Mouse (Mus musculus): ENCODE measurements around the gene Tbc1d22a. TPM values are rescaled to one million over a fixed set of nuclear protein-coding genes. Genes with fewer than 3 reads are reported as not detected.

Tbc1d22a gene
- polyA plus RNA-seq, 1 experiment, result 54.8 TPM

DNA sequence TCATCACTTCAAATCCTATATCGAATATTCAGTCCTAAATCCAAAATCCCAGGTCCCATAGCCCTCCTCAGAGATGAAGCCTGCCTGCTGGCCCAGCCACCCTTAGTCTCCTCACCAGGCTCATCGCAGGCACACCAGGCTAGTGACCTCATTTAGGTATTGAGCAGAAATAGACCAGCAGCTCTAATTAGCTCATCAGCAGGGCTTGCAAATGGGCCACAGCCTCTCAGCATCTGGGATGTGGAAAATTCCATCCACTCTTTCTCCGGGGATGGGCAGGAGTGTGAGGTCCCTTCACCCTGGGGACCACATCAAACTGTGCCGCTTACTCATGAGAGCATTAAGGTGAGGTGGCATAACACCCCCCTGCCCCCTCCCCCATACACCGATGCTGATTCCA lies 15.2 kb upstream of the Tbc1d22a start:
- TF ChIP-seq CTCF (IDR thresholded peaks at IDR 0.05; ENCODE audit: extremely low read depth, insufficient read length, insufficient replicate concordance, low read depth, low read length), result no peak
- no peak for TF ChIP-seq POLR2A (IDR thresholded peaks at IDR 0.05; ENCODE audit: low read depth, low read length)
- Histone ChIP-seq H3K4me1 (ENCODE audit: control insufficient read depth, insufficient read depth, insufficient read length, low read length) (peaks cover 11% of the 10 kb centered on the region), H3K27me3 (ENCODE audit: control insufficient read depth, insufficient read depth, low read length) (no peaks in the 10 kb centered on the region), H3K4me3 (ENCODE audit: low read depth, low read length) (no peak overlapping the region), H3K36me3 (ENCODE audit: control insufficient read depth, insufficient read depth, low read length) (no peaks in the 10 kb centered on the region), H3K27ac (ENCODE audit: insufficient read depth, low read depth, low read length) (no peak overlapping the region)
- WGBS, result 84% methylated on average over 5 of the region's 5 CpGs

DNA sequence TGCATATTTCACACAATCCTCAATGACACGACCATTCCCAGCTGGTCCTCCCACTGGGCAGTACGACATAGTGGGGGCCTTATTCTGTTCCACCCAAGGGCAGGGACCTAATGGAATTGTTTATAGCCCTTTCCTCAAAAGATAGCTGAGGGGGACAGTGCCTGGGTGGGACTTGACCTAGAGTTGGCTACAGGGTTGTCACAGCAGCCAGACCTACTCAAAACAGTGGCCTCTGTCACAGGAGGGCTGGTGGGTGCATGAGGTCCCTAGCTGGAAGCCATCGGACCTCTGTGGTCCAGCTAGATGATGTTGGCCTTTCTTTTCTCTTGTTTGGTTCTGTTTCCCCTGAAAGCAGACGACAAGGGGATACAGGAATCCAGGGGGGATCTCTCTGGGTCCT lies 14.8 kb upstream of the Tbc1d22a start:
- H3K4me1 ChIP-seq (ENCODE audit: control insufficient read depth, insufficient read depth, insufficient read length, low read length), result peaks cover 15% of the 10 kb centered on the region
- no peak overlapping the region for H3K27ac ChIP-seq (ENCODE audit: insufficient read depth, low read depth, low read length)
- H3K4me3 ChIP-seq (ENCODE audit: low read depth, low read length), result no peak overlapping the region
- H3K27me3 ChIP-seq (ENCODE audit: control insufficient read depth, insufficient read depth, low read length), result no peaks in the 10 kb centered on the region
- 78% methylated on average over 4 of the region's 4 CpGs for WGBS
- H3K36me3 ChIP-seq (ENCODE audit: control insufficient read depth, insufficient read depth, low read length), result no peaks in the 10 kb centered on the region
- TF ChIP-seq POLR2A (IDR thresholded peaks at IDR 0.05; ENCODE audit: low read depth, low read length) (no peak), CTCF (IDR thresholded peaks at IDR 0.05; ENCODE audit: extremely low read depth, insufficient read length, insufficient replicate concordance, low read depth, low read length) (no peak)

DNA sequence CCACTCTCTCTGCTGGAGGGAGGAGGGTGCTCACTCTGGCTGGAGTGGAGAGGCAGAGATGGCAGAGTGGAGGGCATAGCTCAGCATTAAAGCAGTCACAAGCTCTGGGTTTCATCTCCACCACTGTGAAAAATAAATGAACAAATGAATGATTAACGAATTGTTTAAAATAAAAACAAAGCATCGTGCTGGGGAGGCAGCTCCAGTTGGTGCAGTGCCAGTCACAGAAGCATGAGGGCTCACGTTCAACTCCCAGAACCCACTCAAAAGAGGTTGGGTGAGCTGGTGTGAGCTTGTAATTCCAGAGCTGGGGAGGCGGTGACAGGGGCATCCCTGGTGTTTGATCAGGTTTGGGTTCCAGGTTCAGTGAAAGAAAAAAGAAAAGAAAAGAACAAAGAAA lies 14.1 kb upstream of the Tbc1d22a start:
- H3K4me3 ChIP-seq (ENCODE audit: low read depth, low read length), result no peak overlapping the region
- H3K36me3 ChIP-seq (ENCODE audit: control insufficient read depth, insufficient read depth, low read length), result no peaks in the 10 kb centered on the region
- peaks cover 15% of the 10 kb centered on the region for H3K4me1 ChIP-seq (ENCODE audit: control insufficient read depth, insufficient read depth, insufficient read length, low read length)
- no peak overlapping the region for H3K27ac ChIP-seq (ENCODE audit: insufficient read depth, low read depth, low read length)
- 35% methylated on average over 4 of the region's 4 CpGs for WGBS
- no peaks in the 10 kb centered on the region for H3K27me3 ChIP-seq (ENCODE audit: control insufficient read depth, insufficient read depth, low read length)
- TF ChIP-seq POLR2A (IDR thresholded peaks at IDR 0.05; ENCODE audit: low read depth, low read length), result no peak

DNA sequence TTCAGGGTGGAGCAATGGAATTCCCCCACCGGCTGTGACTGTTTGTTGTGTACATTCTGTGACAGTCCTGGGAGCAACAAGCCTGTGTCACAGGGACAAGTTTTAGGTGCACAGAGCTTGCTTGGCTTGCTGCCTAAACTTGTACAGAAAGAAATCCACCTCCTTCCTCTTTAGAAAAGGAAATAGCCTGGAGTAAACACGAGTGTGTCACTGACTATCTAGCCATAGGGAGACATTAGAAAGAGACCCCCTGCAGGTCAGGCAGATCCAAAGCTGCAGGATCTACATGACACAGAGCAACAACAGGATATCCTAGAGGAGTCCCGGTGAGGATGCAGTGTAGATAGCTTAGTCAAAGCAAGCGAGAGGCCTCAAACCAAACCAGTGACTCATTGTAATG lies 13.2 kb upstream of the Tbc1d22a start:
- no peak for TF ChIP-seq POLR2A (IDR thresholded peaks at IDR 0.05; ENCODE audit: low read depth, low read length)
- TF ChIP-seq CTCF (IDR thresholded peaks at IDR 0.05; ENCODE audit: extremely low read depth, insufficient read length, insufficient replicate concordance, low read depth, low read length), result no peak
- H3K27me3 ChIP-seq (ENCODE audit: control insufficient read depth, insufficient read depth, low read length), result no peaks in the 10 kb centered on the region
- peaks cover 18% of the 10 kb centered on the region for H3K4me1 ChIP-seq (ENCODE audit: control insufficient read depth, insufficient read depth, insufficient read length, low read length)
- 39% methylated on average over 4 of the region's 4 CpGs for WGBS
- no peak overlapping the region for H3K27ac ChIP-seq (ENCODE audit: insufficient read depth, low read depth, low read length)
- H3K36me3 ChIP-seq (ENCODE audit: control insufficient read depth, insufficient read depth, low read length), result no peaks in the 10 kb centered on the region
- H3K4me3 ChIP-seq (ENCODE audit: low read depth, low read length), result no peak overlapping the region

DNA sequence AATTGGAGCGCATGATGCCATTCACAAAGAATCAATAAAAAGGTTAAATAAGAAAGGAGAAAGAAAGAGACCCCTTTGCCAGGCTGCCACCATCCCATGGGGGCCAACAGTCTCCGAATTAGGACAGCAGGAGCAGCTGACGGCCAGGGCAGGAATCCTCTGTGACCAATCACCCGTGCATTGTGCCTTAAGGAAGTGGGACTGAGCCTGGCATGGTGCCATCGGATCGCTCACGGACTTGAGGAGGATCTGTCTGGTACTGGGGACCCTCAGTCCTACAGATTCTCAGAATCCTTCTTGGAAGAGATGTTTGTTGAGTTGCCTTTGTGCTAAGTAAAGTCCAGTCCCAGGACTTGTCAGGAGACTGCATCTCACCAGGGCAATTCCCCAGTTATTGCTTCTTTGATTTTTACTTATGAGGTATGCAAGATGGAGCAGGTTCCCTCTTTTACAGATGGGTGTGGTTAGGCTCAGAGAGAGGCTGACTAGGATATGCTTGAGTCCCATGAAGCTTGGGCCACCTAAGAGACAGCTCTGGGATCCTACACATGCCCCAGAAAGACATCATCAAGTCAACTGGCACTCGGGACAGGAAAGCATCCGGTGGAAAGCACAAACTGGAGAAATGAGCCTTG lies 12.4 kb upstream of the Tbc1d22a start:
- Histone ChIP-seq H3K4me1 (ENCODE audit: control insufficient read depth, insufficient read depth, insufficient read length, low read length) (peaks cover 21% of the 10 kb centered on the region), H3K4me3 (ENCODE audit: low read depth, low read length) (no peak overlapping the region), H3K27ac (ENCODE audit: insufficient read depth, low read depth, low read length) (peak overlapping the region; percentile 26; the same call in 1 of the 2 replicates), H3K36me3 (ENCODE audit: control insufficient read depth, insufficient read depth, low read length) (no peaks in the 10 kb centered on the region), H3K27me3 (ENCODE audit: control insufficient read depth, insufficient read depth, low read length) (no peaks in the 10 kb centered on the region)
- WGBS, result 53% methylated on average over 9 of the region's 9 CpGs
- TF ChIP-seq POLR2A (IDR thresholded peaks at IDR 0.05; ENCODE audit: low read depth, low read length) (no peak), CTCF (IDR thresholded peaks at IDR 0.05; ENCODE audit: extremely low read depth, insufficient read length, insufficient replicate concordance, low read depth, low read length) (no peak)

DNA sequence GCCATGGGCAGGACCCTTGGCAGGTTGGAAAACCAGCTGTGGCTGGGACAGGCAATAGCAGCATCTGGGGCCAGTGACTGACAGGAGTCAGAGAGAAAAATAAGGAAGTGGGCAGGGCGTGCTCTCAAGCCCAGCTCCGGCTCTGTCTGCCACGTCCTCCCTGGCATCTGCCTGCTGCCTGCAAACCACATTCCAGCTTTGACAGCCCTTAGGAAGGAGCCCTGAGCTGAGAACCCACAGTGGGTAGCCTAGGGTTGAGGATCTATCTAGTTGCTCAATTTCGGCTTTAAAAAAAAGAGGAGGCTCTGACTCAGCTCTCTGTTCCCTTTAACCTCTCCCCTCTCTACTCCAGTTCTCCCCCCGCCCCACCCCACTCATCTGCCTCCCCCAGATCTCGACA lies 11.6 kb upstream of the Tbc1d22a start:
- H3K27ac ChIP-seq (ENCODE audit: insufficient read depth, low read depth, low read length), result peak overlapping the region; percentile 26
- no peak for TF ChIP-seq POLR2A (IDR thresholded peaks at IDR 0.05; ENCODE audit: low read depth, low read length)
- TF ChIP-seq CTCF (IDR thresholded peaks at IDR 0.05; ENCODE audit: extremely low read depth, insufficient read length, insufficient replicate concordance, low read depth, low read length), result no peak
- peaks cover 21% of the 10 kb centered on the region for H3K4me1 ChIP-seq (ENCODE audit: control insufficient read depth, insufficient read depth, insufficient read length, low read length)
- no peaks in the 10 kb centered on the region for H3K27me3 ChIP-seq (ENCODE audit: control insufficient read depth, insufficient read depth, low read length)
- 21% methylated on average over 6 of the region's 6 CpGs for WGBS
- H3K4me3 ChIP-seq (ENCODE audit: low read depth, low read length), result no peak overlapping the region
- no peaks in the 10 kb centered on the region for H3K36me3 ChIP-seq (ENCODE audit: control insufficient read depth, insufficient read depth, low read length)

DNA sequence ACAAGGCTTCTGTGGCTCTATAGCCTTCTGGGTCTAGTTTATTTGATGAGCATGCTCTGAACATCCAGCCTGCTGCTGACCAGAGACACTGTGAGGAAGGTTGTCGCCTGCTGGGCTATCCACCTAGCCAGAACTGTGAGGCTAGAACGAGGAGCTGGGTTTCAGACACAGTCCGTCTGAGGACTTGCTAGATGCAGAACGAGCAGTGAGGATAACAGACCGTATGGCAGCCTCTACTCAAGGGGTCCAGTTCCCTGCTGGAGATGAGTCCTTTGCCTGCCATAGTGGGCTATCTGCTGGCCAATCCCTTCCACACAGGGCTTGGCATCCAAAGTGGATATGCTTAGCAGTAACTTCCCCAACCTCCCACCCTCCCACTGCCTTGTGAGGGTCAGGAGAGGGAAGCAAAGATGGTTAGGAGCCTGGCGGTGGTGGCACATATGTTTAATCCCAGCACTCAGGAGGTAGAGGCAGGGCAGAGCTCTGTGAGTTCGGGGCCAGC lies 10.9 kb upstream of the Tbc1d22a start:
- Histone ChIP-seq H3K27ac (ENCODE audit: insufficient read depth, low read depth, low read length) (no peak overlapping the region), H3K4me1 (ENCODE audit: control insufficient read depth, insufficient read depth, insufficient read length, low read length) (peaks cover 21% of the 10 kb centered on the region), H3K4me3 (ENCODE audit: low read depth, low read length) (no peak overlapping the region), H3K36me3 (ENCODE audit: control insufficient read depth, insufficient read depth, low read length) (no peaks in the 10 kb centered on the region), H3K27me3 (ENCODE audit: control insufficient read depth, insufficient read depth, low read length) (no peaks in the 10 kb centered on the region)
- WGBS, result 91% methylated on average over 7 of the region's 7 CpGs
- TF ChIP-seq CTCF (IDR thresholded peaks at IDR 0.05; ENCODE audit: extremely low read depth, insufficient read length, insufficient replicate concordance, low read depth, low read length), result no peak
- TF ChIP-seq POLR2A (IDR thresholded peaks at IDR 0.05; ENCODE audit: low read depth, low read length), result no peak
